8 mouse cellular contexts compared by ENCODE assay signal in genomic region chr11:96826481-96826880, GRCm38 (mm10). TPM values are rescaled to one million over a fixed set of nuclear protein-coding genes. Genes with fewer than 3 reads are reported as not detected.
DNase-seq lines count a peak whose midpoint lies in the region; ATAC-seq and TF ChIP-seq lines count a peak whose summit lies in the region.

No protein-coding gene starts in this region.

- H3K36me3 ChIP-seq in forebrain, embryonic 12.5 days (replicated peaks), result peaks cover 31% of the 10 kb centered on the region
- peaks cover 3% of the 10 kb centered on the region; the same call in 1 of the 2 replicates for H3K36me3 ChIP-seq in hindbrain, postnatal 0 days (ENCODE audit: insufficient read depth, low read length)
- H3K36me3 ChIP-seq in liver, embryonic 14.5 days (replicated peaks; ENCODE audit: control insufficient read depth, insufficient read depth, low read depth), result peaks cover 23% of the 10 kb centered on the region

- H3K4me3 ChIP-seq in forebrain, embryonic 12.5 days (replicated peaks), result peak overlapping the region; percentile 16; the same call in 1 of the 2 replicates
- H3K4me3 ChIP-seq in hindbrain, postnatal 0 days (ENCODE audit: low read length), result 0 out of 2 replicates have a peak overlapping the region, but pooled peaks have one; percentile 2
- no peak overlapping the region for H3K4me3 ChIP-seq in liver, embryonic 14.5 days (ENCODE audit: insufficient read depth in 1 of 2, low read depth in 2 of 2, low read length in 2 of 2)

- no peak for ATAC-seq in forebrain, embryonic 12.5 days (ENCODE audit: low FRiP score)
- no peak for ATAC-seq in hindbrain, postnatal 0 days
- no peak for ATAC-seq in liver, embryonic 14.5 days (ENCODE audit: insufficient read depth)

- no peaks in the 10 kb centered on the region for H3K9me3 ChIP-seq in forebrain, embryonic 12.5 days
- H3K9me3 ChIP-seq in hindbrain, postnatal 0 days (ENCODE audit: low read length), result no peaks in the 10 kb centered on the region
- no peaks in the 10 kb centered on the region for H3K9me3 ChIP-seq in liver, embryonic 14.5 days (ENCODE audit: control insufficient read depth, low read length)

- WGBS in forebrain, embryonic 12.5 days, result 90% methylated on average over 2 of the region's 2 CpGs
- 89% methylated on average over 2 of the region's 2 CpGs for WGBS in hindbrain, postnatal 0 days
- 67% methylated on average over 2 of the region's 2 CpGs for WGBS in liver, embryonic 14.5 days (ENCODE audit: insufficient replicate concordance)

- H3K4me1 ChIP-seq in forebrain, embryonic 12.5 days, result peaks cover 73% of the 10 kb centered on the region
- peaks cover 46% of the 10 kb centered on the region for H3K4me1 ChIP-seq in hindbrain, postnatal 0 days (ENCODE audit: insufficient read depth, low read length)
- H3K4me1 ChIP-seq in liver, embryonic 14.5 days (replicated peaks; ENCODE audit: control insufficient read depth in 2 of 2, insufficient read depth in 2 of 2, low read length in 1 of 2), result peaks cover 23 to 31% of the 10 kb centered on the region in 2 experiments

- no peak for TF ChIP-seq CTCF in hindbrain, postnatal 0 days (IDR thresholded peaks at IDR 0.05; ENCODE audit: low read depth)
- TF ChIP-seq CTCF in liver, embryonic 14.5 days (IDR thresholded peaks at IDR 0.05; ENCODE audit: low read depth), result no peak

- 0 out of 2 replicates have a peak overlapping the region, but pooled peaks have one; percentile 90 for H3K27ac ChIP-seq in forebrain, embryonic 12.5 days
- H3K27ac ChIP-seq in hindbrain, postnatal 0 days, result peak overlapping the region; percentile 41; the same call in 1 of the 2 replicates
- H3K27ac ChIP-seq in liver, embryonic 14.5 days, result no peak overlapping the region

- TF ChIP-seq EP300 in liver, embryonic 14.5 days (IDR thresholded peaks at IDR 0.05; ENCODE audit: low read depth), result no peak

- H3K4me2 ChIP-seq in forebrain, embryonic 12.5 days, result peak overlapping the region; percentile 34
- H3K4me2 ChIP-seq in hindbrain, postnatal 0 days (ENCODE audit: low read depth, low read length), result peak overlapping the region; percentile 82
- H3K4me2 ChIP-seq in liver, embryonic 14.5 days (ENCODE audit: low read depth), result peak overlapping the region; percentile 40

- peak overlapping the region; percentile 40; the same call in 1 of the 2 replicates for H3K9ac ChIP-seq in forebrain, embryonic 12.5 days
- peak overlapping the region; percentile 24; the same call in 1 of the 2 replicates for H3K9ac ChIP-seq in hindbrain, postnatal 0 days (replicated peaks; ENCODE audit: low read length)
- H3K9ac ChIP-seq in liver, embryonic 14.5 days (replicated peaks), result 0 out of 2 replicates have a peak overlapping the region, but pooled peaks have one; percentile 4

- H3K27me3 ChIP-seq in forebrain, embryonic 12.5 days, result no peaks in the 10 kb centered on the region
- no peaks in the 10 kb centered on the region for H3K27me3 ChIP-seq in hindbrain, postnatal 0 days (ENCODE audit: insufficient read depth, low read length)
- H3K27me3 ChIP-seq in liver, embryonic 14.5 days (ENCODE audit: control insufficient read depth, insufficient read depth, low read length), result no peaks in the 10 kb centered on the region

- DNase-seq in adrenal gland, adult 2 months, result peak; percentile 54
- DNase-seq in adrenal gland, adult 8-10 months, result no peak
- DNase-seq in hindbrain, postnatal 0 days (ENCODE audit: low spot score), result no peak
- no peak for DNase-seq in liver, embryonic 14.5 days (ENCODE audit: low read depth in 3 of 3, low spot score in 3 of 3)
- no peak for DNase-seq in T-cell, adult 2 months (ENCODE audit: low spot score)
- DNase-seq in spleen, postnatal 10 days (ENCODE audit: low spot score in 2 of 2), result no peak
- no peak for DNase-seq in retina, postnatal 1 day

RNA-seq across cellular contexts. Expression of gene Nfe2l1, which starts 3.3 kb away (rescaled TPM):
- total RNA-seq in adrenal gland, adult 2 months (2021), result 100 to 1,000 TPM; 497 to 817 TPM
- polyA plus RNA-seq in adrenal gland, adult 2 months (2012; rRNA removed), result 504 and 806 TPM in 2 replicates
- 100 to 1,000 TPM; 460 to 743 (median 603) TPM for total RNA-seq in adrenal gland, adult 8-10 months (2022)
- polyA plus RNA-seq in forebrain, embryonic 12.5 days (2016; fragmentation: Nextera tagmentation; extraction: Ambion mirVana), result 72.8 and 76.0 TPM in 2 replicates
- total RNA-seq in hindbrain, postnatal 0 days (2014; rRNA removed), result 91.4 and 92.8 TPM in 2 replicates
- 67.2 and 69.0 TPM in 2 replicates for polyA plus RNA-seq in hindbrain, postnatal 0 days (2015; fragmentation: Nextera tagmentation; extraction: Ambion mirVana)
- 14.4 and 15.2 TPM in 2 replicates for polyA plus RNA-seq in liver, embryonic 14.5 days (2012; rRNA removed)
- polyA plus RNA-seq in liver, embryonic 14.5 days (2014; fragmentation: Nextera tagmentation; extraction: Ambion mirVana), result 9.6 and 10.1 TPM in 2 replicates

RNA-seq across cellular contexts. Expression of gene Copz2, which starts 23.2 kb away (rescaled TPM):
- total RNA-seq in adrenal gland, adult 2 months (2021), result 10 to 100 TPM; 57.1 to 76.8 TPM
- polyA plus RNA-seq in adrenal gland, adult 2 months (2012; rRNA removed), result 90.7 and 107 TPM in 2 replicates
- 10 to 100 TPM; 60.6 to 73.0 (median 64.0) TPM for total RNA-seq in adrenal gland, adult 8-10 months (2022)
- polyA plus RNA-seq in forebrain, embryonic 12.5 days (2016; fragmentation: Nextera tagmentation; extraction: Ambion mirVana), result 22.9 and 27.8 TPM in 2 replicates
- 6.3 and 12.6 TPM in 2 replicates for total RNA-seq in hindbrain, postnatal 0 days (2014; rRNA removed)
- polyA plus RNA-seq in hindbrain, postnatal 0 days (2015; fragmentation: Nextera tagmentation; extraction: Ambion mirVana), result 26.4 and 28.1 TPM in 2 replicates
- 7.9 and 8.7 TPM in 2 replicates for polyA plus RNA-seq in liver, embryonic 14.5 days (2012; rRNA removed)
- polyA plus RNA-seq in liver, embryonic 14.5 days (2014; fragmentation: Nextera tagmentation; extraction: Ambion mirVana), result 18.6 and 18.8 TPM in 2 replicates

RNA-seq across cellular contexts. Expression of gene Cbx1, which starts 37.6 kb away (rescaled TPM):
- 10 to 100 TPM; 65.7 to 72.8 TPM for total RNA-seq in adrenal gland, adult 2 months (2021)
- polyA plus RNA-seq in adrenal gland, adult 2 months (2012; rRNA removed), result 40.0 and 58.2 TPM in 2 replicates
- 10 to 100 TPM; 63.6 to 80.2 (median 78.0) TPM for total RNA-seq in adrenal gland, adult 8-10 months (2022)
- 168 and 172 TPM in 2 replicates for polyA plus RNA-seq in forebrain, embryonic 12.5 days (2016; fragmentation: Nextera tagmentation; extraction: Ambion mirVana)
- 23.1 and 27.9 TPM in 2 replicates for total RNA-seq in hindbrain, postnatal 0 days (2014; rRNA removed)
- polyA plus RNA-seq in hindbrain, postnatal 0 days (2015; fragmentation: Nextera tagmentation; extraction: Ambion mirVana), result 57.2 and 63.0 TPM in 2 replicates
- polyA plus RNA-seq in liver, embryonic 14.5 days (2012; rRNA removed), result 9.9 and 23.5 TPM in 2 replicates
- polyA plus RNA-seq in liver, embryonic 14.5 days (2014; fragmentation: Nextera tagmentation; extraction: Ambion mirVana), result 25.0 and 26.0 TPM in 2 replicates

RNA-seq across cellular contexts. Expression of gene Snx11, which starts 49.1 kb away (rescaled TPM):
- 10 to 100 TPM; 22.7 to 31.2 TPM for total RNA-seq in adrenal gland, adult 2 months (2021)
- 12.4 and 12.6 TPM in 2 replicates for polyA plus RNA-seq in adrenal gland, adult 2 months (2012; rRNA removed)
- total RNA-seq in adrenal gland, adult 8-10 months (2022), result 10 to 100 TPM; 28.7 to 59.2 (median 36.3) TPM
- polyA plus RNA-seq in forebrain, embryonic 12.5 days (2016; fragmentation: Nextera tagmentation; extraction: Ambion mirVana), result 31.0 and 40.3 TPM in 2 replicates
- total RNA-seq in hindbrain, postnatal 0 days (2014; rRNA removed), result 66.0 and 71.4 TPM in 2 replicates
- 36.5 and 40.9 TPM in 2 replicates for polyA plus RNA-seq in hindbrain, postnatal 0 days (2015; fragmentation: Nextera tagmentation; extraction: Ambion mirVana)
- 7.4 and 10.1 TPM in 2 replicates for polyA plus RNA-seq in liver, embryonic 14.5 days (2012; rRNA removed)
- 4.2 and 4.9 TPM in 2 replicates for polyA plus RNA-seq in liver, embryonic 14.5 days (2014; fragmentation: Nextera tagmentation; extraction: Ambion mirVana)

Comparison
In these comparisons a context has a peak if more than half of its experiments do, and no peak if none do; other contexts are left out.
1. H3K4me3 ChIP-seq: peak in forebrain, embryonic 12.5 days (single experiment) and hindbrain, postnatal 0 days (single experiment); none in liver, embryonic 14.5 days (0 of 2).
2. Peak in every context shown above with its lines, with median percentiles within 50 percentile points of each other: H3K4me2 ChIP-seq and H3K9ac ChIP-seq.